Mouse (Mus musculus): Measurements from ENCODE around the gene Adk. TPM values are rescaled to one million over a fixed set of nuclear protein-coding genes. Genes with fewer than 3 reads are reported as not detected.

Gene Adk
- polyA plus RNA-seq, 1 experiment: 24.2 TPM

DNA sequence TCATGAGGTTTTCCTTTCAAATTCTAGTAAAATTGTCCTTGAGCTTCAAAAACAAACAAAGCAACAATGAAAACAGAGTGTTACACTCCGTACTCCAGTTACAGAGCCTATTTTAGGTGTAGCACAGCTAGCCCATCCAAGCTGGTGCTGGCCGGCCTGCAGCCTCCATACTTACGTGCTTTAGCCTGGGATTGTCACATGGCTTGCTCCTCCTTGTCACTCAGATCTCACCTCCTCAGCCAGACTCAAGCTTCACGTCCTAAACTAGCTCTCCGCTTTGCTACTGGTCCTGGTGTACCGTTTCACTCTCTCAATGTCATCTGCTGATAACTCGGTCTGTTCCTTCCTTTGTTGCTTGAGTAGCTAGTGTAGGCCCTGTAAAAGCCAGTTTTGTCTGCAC, 366.0 kb downstream of the Adk start:
- Histone ChIP-seq H3K27ac (ENCODE audit: insufficient read depth, low read depth, low read length) (no peak overlapping the region), H3K4me1 (ENCODE audit: control insufficient read depth, insufficient read depth, low read length) (peaks cover 8% of the 10 kb centered on the region), H3K4me3 (ENCODE audit: insufficient read depth, low read length) (no peak overlapping the region)
- TF ChIP-seq POLR2A (IDR thresholded peaks at IDR 0.05; ENCODE audit: borderline replicate concordance, low read depth, low read length) (no peak), CTCF (IDR thresholded peaks at IDR 0.05; ENCODE audit: low read depth, low read length) (no peak)

GRCm38 (mm10) chr14:21427369-21427768, 375.0 kb downstream of the Adk start:
- Histone ChIP-seq H3K4me1 (ENCODE audit: control insufficient read depth, insufficient read depth, low read length) (peaks cover 8% of the 10 kb centered on the region), H3K4me3 (ENCODE audit: insufficient read depth, low read length) (no peak overlapping the region), H3K27ac (ENCODE audit: insufficient read depth, low read depth, low read length) (no peak overlapping the region)
- TF ChIP-seq CTCF (IDR thresholded peaks at IDR 0.05; ENCODE audit: low read depth, low read length) (no peak), POLR2A (IDR thresholded peaks at IDR 0.05; ENCODE audit: borderline replicate concordance, low read depth, low read length) (no peak)

DNA sequence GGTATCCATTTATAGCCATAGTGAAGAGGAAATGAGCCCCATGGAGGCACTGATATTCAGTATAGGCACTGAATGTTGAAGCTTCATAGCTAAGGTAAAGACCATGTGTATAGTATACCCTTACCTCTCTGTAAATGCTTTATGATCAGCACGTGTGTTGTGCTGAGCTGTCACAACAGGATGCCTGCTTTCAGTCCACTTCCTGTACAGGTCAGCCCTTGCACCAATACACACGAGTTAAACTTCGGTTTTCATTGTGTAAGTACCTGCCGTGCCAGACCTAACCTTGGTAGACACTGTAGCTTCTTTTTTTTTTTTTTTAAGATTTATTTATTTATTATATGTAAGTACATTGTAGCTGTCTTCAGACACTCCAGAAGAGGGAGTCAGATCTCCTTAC, 381.0 kb downstream of the Adk start:
- Histone ChIP-seq H3K4me3 (ENCODE audit: insufficient read depth, low read length) (no peak overlapping the region), H3K27ac (ENCODE audit: insufficient read depth, low read depth, low read length) (no peak overlapping the region), H3K4me1 (ENCODE audit: control insufficient read depth, insufficient read depth, low read length) (no peaks in the 10 kb centered on the region)
- TF ChIP-seq POLR2A (IDR thresholded peaks at IDR 0.05; ENCODE audit: borderline replicate concordance, low read depth, low read length) (no peak), CTCF (IDR thresholded peaks at IDR 0.05; ENCODE audit: low read depth, low read length) (no peak)

- Histone ChIP-seq H3K4me1 (ENCODE audit: control insufficient read depth, insufficient read depth, low read length) (no peaks in the 10 kb centered on the region), H3K4me3 (ENCODE audit: insufficient read depth, low read length) (no peak overlapping the region), H3K27ac (ENCODE audit: insufficient read depth, low read depth, low read length) (no peak overlapping the region)
- no peak for TF ChIP-seq CTCF (IDR thresholded peaks at IDR 0.05; ENCODE audit: low read depth, low read length)
- TF ChIP-seq POLR2A (IDR thresholded peaks at IDR 0.05; ENCODE audit: borderline replicate concordance, low read depth, low read length): no peak
Observed at GRCm38 (mm10) chr14:21433995-21434394, 381.6 kb downstream of the Adk start.

DNA sequence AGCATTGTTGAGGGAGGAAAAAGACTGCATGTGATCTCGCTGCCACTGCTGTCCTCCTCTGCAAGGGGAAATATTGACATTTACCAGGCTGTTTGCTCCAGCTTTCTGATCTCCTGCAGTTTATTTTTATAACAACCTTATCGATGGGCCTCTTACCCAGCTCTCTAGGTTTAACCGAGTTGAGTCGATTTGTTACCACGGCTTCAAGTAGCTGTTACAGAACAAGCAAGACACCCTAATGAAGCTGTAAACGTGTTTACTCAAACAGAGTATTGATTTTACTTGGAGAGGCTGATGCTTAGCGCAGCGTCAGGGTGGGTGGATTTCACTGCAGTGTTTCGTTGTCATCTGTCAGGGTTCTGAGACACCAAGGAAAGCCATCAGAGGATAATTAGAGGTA, 382.3 kb downstream of the Adk start:
- Histone ChIP-seq H3K4me1 (ENCODE audit: control insufficient read depth, insufficient read depth, low read length) (no peaks in the 10 kb centered on the region), H3K4me3 (ENCODE audit: insufficient read depth, low read length) (no peak overlapping the region), H3K27ac (ENCODE audit: insufficient read depth, low read depth, low read length) (no peak overlapping the region)
- TF ChIP-seq CTCF (IDR thresholded peaks at IDR 0.05; ENCODE audit: low read depth, low read length): no peak
- no peak for TF ChIP-seq POLR2A (IDR thresholded peaks at IDR 0.05; ENCODE audit: borderline replicate concordance, low read depth, low read length)

DNA sequence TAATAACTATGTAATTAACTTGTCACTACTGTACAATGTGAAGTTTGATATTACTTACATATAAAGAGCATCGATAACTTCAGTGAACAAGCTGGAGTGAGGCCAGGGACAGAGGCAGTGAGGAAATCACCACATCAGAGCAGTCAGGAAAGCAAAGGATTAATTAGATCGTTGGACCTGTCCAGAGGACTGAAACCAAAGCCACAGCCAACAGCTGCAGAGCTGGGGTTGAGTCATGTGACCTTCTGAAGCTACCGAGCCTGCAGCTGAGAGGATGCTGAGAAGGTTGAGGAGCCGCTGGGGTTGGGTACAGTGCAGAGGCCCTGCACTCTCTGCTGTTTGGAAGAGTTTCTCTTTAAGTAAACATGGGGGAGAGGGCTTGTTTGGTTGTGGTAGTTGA, 387.4 kb downstream of the Adk start:
- TF ChIP-seq CTCF (IDR thresholded peaks at IDR 0.05; ENCODE audit: low read depth, low read length) (no peak), POLR2A (IDR thresholded peaks at IDR 0.05; ENCODE audit: borderline replicate concordance, low read depth, low read length) (no peak)
- H3K4me3 ChIP-seq (ENCODE audit: insufficient read depth, low read length): no peak overlapping the region
- H3K4me1 ChIP-seq (ENCODE audit: control insufficient read depth, insufficient read depth, low read length): no peaks in the 10 kb centered on the region
- no peak overlapping the region for H3K27ac ChIP-seq (ENCODE audit: insufficient read depth, low read depth, low read length)

- H3K4me1 ChIP-seq (ENCODE audit: control insufficient read depth, insufficient read depth, low read length): no peaks in the 10 kb centered on the region
- H3K27ac ChIP-seq (ENCODE audit: insufficient read depth, low read depth, low read length): no peak overlapping the region
- TF ChIP-seq CTCF (IDR thresholded peaks at IDR 0.05; ENCODE audit: low read depth, low read length) (no peak), POLR2A (IDR thresholded peaks at IDR 0.05; ENCODE audit: borderline replicate concordance, low read depth, low read length) (no peak)
- H3K4me3 ChIP-seq (ENCODE audit: insufficient read depth, low read length): no peak overlapping the region
Observed at GRCm38 (mm10) chr14:21440526-21440925, 388.2 kb downstream of the Adk start.

DNA sequence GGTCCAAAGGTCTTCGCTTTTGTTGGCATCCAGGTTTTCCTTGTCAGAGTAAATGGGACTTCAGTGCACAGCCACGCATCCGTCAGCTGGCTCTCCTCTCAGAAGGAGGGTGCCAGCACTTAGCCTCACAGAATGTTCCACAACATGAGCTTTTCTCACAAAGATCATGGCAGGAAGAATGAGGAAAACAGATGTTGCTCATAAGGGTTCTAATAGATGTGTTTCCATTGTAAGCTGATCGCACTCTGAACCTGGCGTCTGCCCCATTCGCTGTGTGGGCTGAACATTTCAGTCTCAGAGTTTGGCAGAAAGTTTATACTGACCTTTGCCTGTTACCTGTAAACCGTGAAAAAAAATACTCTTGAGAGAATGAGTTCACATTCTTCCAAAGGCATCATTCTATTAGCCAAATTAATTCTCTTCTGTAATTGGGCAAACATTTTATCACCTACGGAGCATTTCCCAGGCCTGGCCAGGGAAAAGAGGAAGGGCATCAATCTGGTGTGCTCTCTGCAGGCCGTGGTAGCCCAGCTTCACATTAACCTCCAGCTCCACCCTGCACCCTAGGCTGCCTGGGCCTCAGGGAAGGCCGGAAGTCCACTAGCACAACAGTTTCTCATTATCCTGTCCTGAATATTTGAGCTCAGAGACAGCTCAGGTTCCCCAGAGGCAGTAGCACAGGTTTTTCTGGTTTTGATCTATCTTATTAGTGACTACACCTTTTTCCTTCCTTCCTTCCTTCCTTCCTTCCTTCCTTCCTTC, 389.6 kb downstream of the Adk start:
- Histone ChIP-seq H3K4me1 (ENCODE audit: control insufficient read depth, insufficient read depth, low read length) (no peaks in the 10 kb centered on the region), H3K27ac (ENCODE audit: insufficient read depth, low read depth, low read length) (no peak overlapping the region), H3K4me3 (ENCODE audit: insufficient read depth, low read length) (no peak overlapping the region)
- no peak for TF ChIP-seq POLR2A (IDR thresholded peaks at IDR 0.05; ENCODE audit: borderline replicate concordance, low read depth, low read length)

- TF ChIP-seq POLR2A (IDR thresholded peaks at IDR 0.05; ENCODE audit: borderline replicate concordance, low read depth, low read length): no peak
- no peak for TF ChIP-seq CTCF (IDR thresholded peaks at IDR 0.05; ENCODE audit: low read depth, low read length)
- Histone ChIP-seq H3K27ac (ENCODE audit: insufficient read depth, low read depth, low read length) (no peak overlapping the region), H3K4me3 (ENCODE audit: insufficient read depth, low read length) (no peak overlapping the region), H3K4me1 (ENCODE audit: control insufficient read depth, insufficient read depth, low read length) (no peaks in the 10 kb centered on the region)
Observed at GRCm38 (mm10) chr14:21452581-21452980, 400.2 kb downstream of the Adk start.

GRCm38 (mm10) chr14:21453896-21454295, 401.5 kb downstream of the Adk start:
- TF ChIP-seq POLR2A (IDR thresholded peaks at IDR 0.05; ENCODE audit: borderline replicate concordance, low read depth, low read length): no peak
- TF ChIP-seq CTCF (IDR thresholded peaks at IDR 0.05; ENCODE audit: low read depth, low read length): no peak
- H3K4me3 ChIP-seq (ENCODE audit: insufficient read depth, low read length): no peak overlapping the region
- no peaks in the 10 kb centered on the region for H3K4me1 ChIP-seq (ENCODE audit: control insufficient read depth, insufficient read depth, low read length)
- no peak overlapping the region for H3K27ac ChIP-seq (ENCODE audit: insufficient read depth, low read depth, low read length)

All from bone marrow macrophage, adult 2 months (primary cell).